Mouse (Mus musculus) liver (tissue): ENCODE measurements around the gene Fkrp.

Experiments
- DNase-seq: peaks from one replicate; pipeline ENCODE4 v3.0.0-alpha.2; 2020; ENCODE audit warnings: mixed read lengths

Gene Fkrp

GRCm38 (mm10) chr7:16785541-16786083, 30.9 kb downstream of the Fkrp start:
- no peak for DNase-seq

DNA sequence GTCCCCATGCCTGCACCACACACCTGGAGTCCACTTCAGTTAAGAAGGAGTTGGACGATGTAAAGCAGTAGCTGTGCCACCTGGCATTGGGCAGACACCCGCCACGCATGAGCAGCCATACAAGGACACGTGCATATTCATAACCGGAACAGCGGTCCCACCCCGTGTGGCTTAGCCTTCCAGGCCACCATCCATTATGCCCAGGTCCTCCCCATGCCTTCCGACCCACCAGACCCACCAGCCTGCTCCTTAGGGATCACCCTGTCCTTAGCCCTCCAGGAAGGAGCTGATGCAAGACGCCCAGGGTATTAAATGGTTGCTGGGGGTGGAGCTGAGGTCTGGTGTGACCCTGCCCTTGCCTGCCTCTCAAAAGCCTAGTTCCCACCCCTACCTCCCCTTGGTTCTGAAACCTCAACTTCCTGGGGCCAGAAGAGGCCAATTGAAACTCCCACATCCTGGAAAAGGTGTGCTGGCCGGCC, 32.0 kb downstream of the Fkrp start:
- peak; percentile 63 for DNase-seq

- peak; percentile 45 for DNase-seq
These were observed 32.6 kb downstream of the Fkrp start for GRCm38 (mm10) chr7:16783758-16784415.

GRCm38 (mm10) chr7:16783224-16783688, 33.3 kb downstream of the Fkrp start:
- peak; percentile 91 for DNase-seq

DNA sequence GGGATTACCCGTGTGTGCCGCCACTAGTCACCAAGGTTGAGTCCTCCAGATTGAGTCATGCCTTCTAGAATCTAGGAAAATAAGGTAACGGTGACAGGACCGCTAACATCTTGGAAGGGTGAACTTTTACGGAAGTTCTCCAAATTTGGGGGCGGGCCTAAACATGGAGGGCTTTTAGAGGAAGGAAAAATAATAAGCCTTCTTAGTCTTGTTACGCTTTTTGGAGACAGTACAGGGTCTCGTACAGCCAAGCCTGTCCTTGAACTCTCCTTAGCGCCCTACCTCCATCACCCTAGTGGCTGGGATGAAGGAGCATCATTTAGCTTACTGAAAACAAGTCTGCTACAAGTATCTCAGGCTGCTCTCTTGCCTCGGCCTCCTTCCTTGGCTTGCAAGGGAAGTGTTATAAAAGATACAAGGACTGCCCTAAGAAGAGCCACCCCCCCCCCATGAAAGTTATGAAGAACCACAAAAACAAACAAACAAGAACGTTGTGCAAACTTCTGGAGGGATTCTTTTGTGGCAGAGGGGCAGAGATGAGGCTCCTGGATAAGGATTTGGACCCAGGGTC, 33.9 kb downstream of the Fkrp start:
- DNase-seq: no peak

DNA sequence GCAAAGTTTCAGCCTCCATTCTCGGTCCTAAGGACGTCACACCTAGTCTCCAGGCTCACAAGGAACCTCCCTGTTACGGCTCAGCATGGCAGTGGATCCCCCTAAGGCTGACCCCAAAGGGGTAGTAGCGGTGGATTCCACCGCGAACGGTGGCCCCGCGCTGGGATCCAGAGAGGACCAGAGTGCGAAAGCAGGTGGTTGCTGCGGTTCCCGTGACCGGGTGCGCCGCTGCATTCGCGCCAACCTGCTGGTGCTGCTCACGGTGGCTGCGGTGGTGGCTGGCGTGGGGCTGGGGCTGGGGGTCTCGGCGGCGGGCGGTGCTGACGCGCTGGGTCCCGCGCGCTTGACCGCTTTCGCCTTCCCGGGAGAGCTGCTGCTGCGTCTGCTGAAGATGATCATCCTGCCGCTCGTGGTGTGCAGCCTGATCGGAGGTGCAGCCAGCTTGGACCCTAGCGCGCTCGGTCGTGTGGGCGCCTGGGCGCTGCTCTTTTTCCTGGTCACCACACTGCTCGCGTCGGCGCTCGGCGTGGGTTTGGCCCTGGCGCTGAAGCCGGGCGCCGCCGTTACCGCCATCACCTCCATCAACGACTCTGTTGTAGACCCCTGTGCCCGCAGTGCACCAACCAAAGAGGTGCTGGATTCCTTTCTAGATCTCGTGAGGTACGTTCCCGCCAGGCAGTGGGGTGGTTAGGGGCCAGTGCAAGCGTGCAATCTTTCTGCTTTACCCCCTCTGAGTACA, 34.5 kb downstream of the Fkrp start:
- peak; percentile 51 for DNase-seq

- DNase-seq: no peak
These were observed 35.0 kb downstream of the Fkrp start for GRCm38 (mm10) chr7:16781555-16781815.

GRCm38 (mm10) chr7:16780825-16781554, 35.5 kb downstream of the Fkrp start, which contains the start of gene Slc1a5:
Gene Slc1a5 (plus strand): TSS chr7:16781340.
- DNase-seq: peak; percentile 98

DNA sequence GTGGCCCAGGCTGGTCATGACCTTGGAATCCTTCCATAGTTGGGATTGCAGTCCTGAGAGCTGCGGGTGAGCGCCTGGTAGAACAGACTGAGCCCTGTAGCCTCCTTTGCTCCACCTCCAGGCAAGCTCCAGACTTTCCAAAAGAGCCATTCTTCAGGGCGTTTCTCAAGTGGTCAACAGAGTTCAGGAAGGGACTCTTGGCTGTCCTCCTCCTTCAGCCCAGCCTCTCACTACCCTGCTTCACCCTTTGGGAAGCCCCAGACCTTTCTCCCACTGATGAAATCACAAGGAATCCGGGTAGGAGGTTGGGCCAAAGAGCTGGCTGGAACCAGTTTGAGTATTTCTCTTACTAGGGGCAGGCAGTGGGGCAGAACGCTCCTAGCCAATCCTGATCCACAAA, 36.5 kb downstream of the Fkrp start:
- no peak for DNase-seq

GRCm38 (mm10) chr7:16775888-16776287, 40.6 kb downstream of the Fkrp start:
- no peak for DNase-seq

- no peak for DNase-seq
These were observed 50.1 kb downstream of the Fkrp start for GRCm38 (mm10) chr7:16766443-16766842.

DNA sequence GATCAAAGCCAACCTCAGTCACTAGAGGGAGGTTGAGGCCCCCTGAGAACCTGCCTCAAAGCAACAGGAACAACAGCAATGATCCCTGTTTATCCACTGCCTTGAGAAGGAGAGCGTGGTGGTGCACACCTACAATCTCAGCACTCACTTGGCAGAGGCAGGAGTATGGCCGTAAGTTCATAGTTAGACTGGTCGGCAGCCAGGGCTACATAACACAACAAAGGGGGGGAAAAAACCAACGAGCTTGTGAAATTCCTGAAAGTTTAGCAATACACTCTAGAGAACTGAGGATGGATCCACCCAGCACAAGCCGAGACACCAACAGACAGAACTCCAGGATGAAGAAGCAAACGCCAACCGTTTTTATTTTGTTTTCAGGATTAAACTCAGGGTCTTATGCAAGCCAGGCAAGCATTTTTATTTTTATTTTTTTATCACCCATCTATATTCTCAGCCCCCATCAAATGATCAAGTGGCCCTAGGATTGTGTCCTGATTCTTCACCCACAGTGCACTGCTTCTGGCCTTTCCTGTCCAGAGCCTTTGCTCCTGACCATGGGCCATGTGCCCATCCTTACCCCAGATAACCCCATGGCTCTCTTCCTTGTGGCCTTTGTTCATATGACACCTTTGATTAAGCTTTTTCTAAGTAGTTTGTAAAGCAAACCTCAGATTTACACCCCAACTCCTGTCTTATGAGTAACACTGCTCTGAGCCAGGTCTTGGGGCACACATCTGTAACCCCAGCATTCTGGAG, 52.9 kb downstream of the Fkrp start:
- no peak for DNase-seq

DNA sequence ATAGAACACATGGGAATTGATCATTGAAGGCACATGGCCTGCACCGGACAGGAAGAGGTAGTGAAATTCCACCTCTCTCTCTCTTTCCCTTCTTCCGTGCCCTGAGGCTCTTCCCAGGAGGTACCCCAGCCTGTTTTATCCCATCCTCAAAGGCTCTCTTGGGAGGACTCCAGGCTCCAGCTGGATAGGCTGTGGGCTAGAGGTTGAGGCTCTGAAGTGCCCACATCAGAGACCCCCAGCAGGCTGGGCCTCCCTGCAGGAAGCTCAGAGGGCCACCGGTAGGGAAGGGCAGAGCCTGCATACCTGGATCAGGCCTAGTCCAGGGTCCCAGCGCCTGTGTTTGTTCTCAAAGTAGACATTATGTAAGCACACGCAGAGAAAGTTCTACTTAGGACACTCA, 54.9 kb downstream of the Fkrp start:
- DNase-seq: no peak

- no peak for DNase-seq
These were observed 55.5 kb downstream of the Fkrp start for GRCm38 (mm10) chr7:16761005-16761481.

DNA sequence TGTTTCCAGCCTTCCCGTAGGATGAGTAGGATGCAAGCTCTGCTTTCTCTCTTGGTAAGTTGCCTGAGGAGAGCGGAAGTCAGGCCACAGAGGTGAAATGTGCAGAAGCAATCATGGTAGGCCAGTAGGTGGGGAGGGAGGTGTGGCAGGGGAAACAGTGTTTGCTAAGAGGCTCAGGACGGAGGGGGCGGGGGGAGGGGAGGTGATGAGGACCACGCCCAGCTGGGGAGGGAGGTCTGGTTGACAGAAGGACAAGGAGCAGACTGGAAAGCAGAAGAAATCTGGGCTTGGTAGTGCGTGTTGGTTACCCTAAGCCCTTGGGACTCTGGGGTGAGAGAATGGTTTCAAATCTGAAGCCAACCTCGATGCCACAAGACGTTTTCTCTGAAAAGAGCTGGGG, 56.2 kb downstream of the Fkrp start:
- DNase-seq: peak; percentile 49
